Mouse (Mus musculus) kidney, postnatal 0 days (tissue): Measurements from ENCODE around the gene Gm2000. TPM values are rescaled to one million over a fixed set of nuclear protein-coding genes. Genes with fewer than 3 reads are reported as not detected.
A peak's percentile ranks its signal among the peaks of the same experiment; 100 is the strongest.

Experiments used
- ATAC-seq: fragments of 200-750 bp; cut with Nextera tagmentation; replicated peaks from 2 replicates; pipeline ENCODE4 v1.8.0; 2017; ENCODE audit warnings: low read depth, moderate number of reproducible peaks, moderate TSS enrichment, moderate library complexity; ENCODE audit not compliant: low FRiP score
- DNase-seq: peaks from one replicate; pipeline ENCODE4 v3.0.0-alpha.2; 2016; ENCODE audit warnings: low spot score
- H3K27ac ChIP-seq: fragments of 300-500 bp; sonication (generic); 2 replicates; pipeline ENCODE4 v1.5.1; 2014; ENCODE audit warnings: mild to moderate bottlenecking
- H3K27me3 ChIP-seq: fragments of 300-500 bp; sonication (generic); 2 replicates; pipeline ENCODE4 v1.6.1; 2014; ENCODE audit warnings: low read length, mixed read lengths; ENCODE audit not compliant: insufficient read depth
- H3K36me3 ChIP-seq: fragments of 300-500 bp; sonication (generic); 2 replicates; pipeline ENCODE4 v1.6.1; 2014; ENCODE audit warnings: low read length, mixed read lengths; ENCODE audit not compliant: insufficient read depth
- H3K4me1 ChIP-seq: fragments of 300-500 bp; sonication (generic); replicated peaks from 2 replicates; pipeline ENCODE4 v1.6.1; 2014; ENCODE audit warnings: antibody characterized with exemption, low read length, mixed read lengths; ENCODE audit not compliant: insufficient read depth
- H3K4me2 ChIP-seq: fragments of 300-500 bp; sonication (generic); 2 replicates; pipeline ENCODE4 v1.6.1; 2014; ENCODE audit warnings: mild to moderate bottlenecking, low read length, moderate library complexity, mixed read lengths
- H3K4me3 ChIP-seq: fragments of 300-500 bp; sonication (generic); replicated peaks from 2 replicates; pipeline ENCODE4 v1.5.1; 2014; ENCODE audit warnings: low read depth, low read length
- H3K9ac ChIP-seq: fragments of 300-500 bp; sonication (generic); 2 replicates; pipeline ENCODE4 v1.6.1; 2014; ENCODE audit warnings: low read depth, low read length
- H3K9me3 ChIP-seq: fragments of 300-500 bp; sonication (generic); replicated peaks from 2 replicates; pipeline ENCODE4 v1.6.1; 2016; ENCODE audit warnings: low read length, inconsistent platforms, mixed read lengths
- CTCF ChIP-seq: IDR thresholded peaks from 2 replicates; pipeline ENCODE4 v1.5.1; 2016; ENCODE audit warnings: antibody characterized with exemption, low read depth, mild to moderate bottlenecking, moderate library complexity
- WGBS: fragments of 180-500 bp; shearing (Covaris S2); extraction: QIAGEN DNeasy Blood & Tissue Kit; methylation state at CpG from one replicate; pipeline ENCODE4 v1.1.7; 2014; 5-methylcytosine and 5-hydroxymethylcytosine counted together
- polyA plus RNA-seq: library from polyadenylated mRNA; unstranded; fragments of >200 nt; fragmentation: Nextera tagmentation; extraction: Ambion mirVana; gene quantifications from 2 replicates; pipeline ENCODE4 v1.2.1, GENCODE M21; 2015

The Gm2000 gene
- polyA plus RNA-seq, 1 experiment from 2014 or later = 841 TPM

DNA sequence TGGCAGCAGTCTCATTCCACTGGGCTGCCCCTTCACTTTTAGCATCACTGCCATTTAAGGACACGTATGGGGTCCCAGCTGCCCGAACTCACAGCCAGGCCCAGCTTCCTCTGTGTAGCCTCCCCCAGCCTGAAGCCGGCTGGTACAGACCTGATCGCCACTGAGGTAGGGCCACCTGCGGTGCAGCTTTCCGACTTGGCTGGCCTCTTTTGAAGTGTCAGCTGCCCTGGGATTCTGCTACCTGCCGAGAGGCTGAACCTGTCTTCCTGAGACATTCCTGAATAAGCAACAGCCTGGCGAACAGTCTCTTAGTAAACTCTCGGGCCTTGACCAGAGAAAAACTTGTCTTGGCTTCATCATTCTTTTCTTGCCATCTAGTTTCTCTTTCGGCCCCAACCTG lies 37.4 kb downstream of the Gm2000 start:
- Histone ChIP-seq H3K36me3 (no peaks in the 10 kb centered on the region), H3K4me2 (no peak overlapping the region), H3K9me3 (no peaks in the 10 kb centered on the region), H3K27ac (no peak overlapping the region), H3K27me3 (no peaks in the 10 kb centered on the region), H3K9ac (no peak overlapping the region), H3K4me3 (no peak overlapping the region), H3K4me1 (no peaks in the 10 kb centered on the region)
- ATAC-seq = no peak
- no peak for DNase-seq
- WGBS = 54% methylated on average over 10 of the region's 10 CpGs
- no peak for TF ChIP-seq CTCF

- 46% methylated on average over 3 of the region's 3 CpGs for WGBS
- DNase-seq (peak; percentile 29), ATAC-seq (no peak; the same call in 1 of the 2 replicates)
- no peak overlapping the region for H3K4me3 ChIP-seq
- H3K9me3 ChIP-seq = no peaks in the 10 kb centered on the region
- no peaks in the 10 kb centered on the region for H3K36me3 ChIP-seq
- H3K27me3 ChIP-seq = no peaks in the 10 kb centered on the region
- no peaks in the 10 kb centered on the region for H3K4me1 ChIP-seq
- no peak overlapping the region for H3K27ac ChIP-seq
- no peak for TF ChIP-seq CTCF
- H3K4me2 ChIP-seq = no peak overlapping the region
- no peak overlapping the region for H3K9ac ChIP-seq
Measured at GRCm38 (mm10) chr1:156408004-156408403, 42.2 kb downstream of the Gm2000 start.

DNA sequence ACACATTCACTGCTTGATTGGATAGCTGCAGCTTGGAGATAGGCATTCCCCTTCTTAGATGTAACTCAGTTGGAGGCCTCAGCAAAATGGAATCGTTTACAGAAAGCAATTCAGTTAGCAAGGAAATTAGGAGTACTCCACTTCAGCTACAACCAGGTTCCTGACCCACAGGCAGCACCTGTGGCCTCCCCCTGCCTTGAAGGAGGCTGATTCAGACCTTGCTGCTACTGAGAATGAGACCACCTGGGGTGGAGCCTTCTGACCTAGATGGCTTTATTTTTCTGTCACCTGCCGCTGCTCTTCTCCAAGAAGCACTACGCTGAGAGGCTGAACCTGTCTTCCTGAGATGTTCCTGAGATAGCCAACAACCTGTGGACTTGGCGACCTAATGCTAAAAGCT lies 42.7 kb downstream of the Gm2000 start:
- ATAC-seq (no peak), DNase-seq (no peak)
- Histone ChIP-seq H3K27ac (no peak overlapping the region), H3K36me3 (no peaks in the 10 kb centered on the region), H3K4me3 (no peak overlapping the region), H3K9me3 (no peaks in the 10 kb centered on the region), H3K27me3 (no peaks in the 10 kb centered on the region), H3K4me2 (no peak overlapping the region), H3K4me1 (no peaks in the 10 kb centered on the region), H3K9ac (no peak overlapping the region)
- WGBS = 70% methylated on average over 4 of the region's 4 CpGs
- no peak for TF ChIP-seq CTCF

Other genes with a start within 250 kb of the Gm2000 start
- gene Fam163a, start 161.0 kb upstream of the Gm2000 start, polyA plus RNA-seq = 0.63 and 0.94 TPM in 2 replicates
- 4.5 and 4.7 TPM in 2 replicates for gene Tdrd5, start 62.4 kb upstream of the Gm2000 start, polyA plus RNA-seq
- gene Nphs2, start 55.3 kb upstream of the Gm2000 start, polyA plus RNA-seq = 62.5 and 64.3 TPM in 2 replicates
- gene Axdnd1, start 55.1 kb downstream of the Gm2000 start, polyA plus RNA-seq = 0.11 and 0.27 TPM in 2 replicates
- gene Soat1, start 108.3 kb downstream of the Gm2000 start, polyA plus RNA-seq = 30.5 and 37.9 TPM in 2 replicates
- gene Gm10031, start 158.0 kb downstream of the Gm2000 start, polyA plus RNA-seq = 0.45 and 0.54 TPM in 2 replicates
- 2.4 and 3.0 TPM in 2 replicates for gene Abl2, start 192.7 kb downstream of the Gm2000 start, polyA plus RNA-seq